Mouse (Mus musculus) gastrocnemius, postnatal 10 days (tissue): ENCODE data around the gene Zfp51. TPM values are rescaled to one million over a fixed set of nuclear protein-coding genes. Genes with fewer than 3 reads are reported as not detected.

ENCODE experiments used
- total RNA-seq, 2 experiments: library from RNA; stranded (reverse); gene quantifications; 2 replicates each; pipeline ENCODE4 v1.2.3; 2021

Gene Zfp51
- total RNA-seq, 2 experiments from 2014 or later: 4.0 to 4.5 TPM

Other genes with a start within 250 kb of the Zfp51 start
- gene Vmn1r234, start 224.3 kb upstream of the Zfp51 start, total RNA-seq: not detected
- not detected for gene Vmn1r235, start 194.0 kb upstream of the Zfp51 start, total RNA-seq
- gene Vmn1r236, start 167.4 kb upstream of the Zfp51 start, total RNA-seq: not detected
- not detected for gene Vmn1r237, start 138.5 kb upstream of the Zfp51 start, total RNA-seq
- gene Zfp677, start 66.6 kb upstream of the Zfp51 start, total RNA-seq: 1 to 10 TPM in 1 of 2 experiments, under 1 TPM in 1; 0.63 to 1.1 TPM
- under 1 TPM; 0.66 to 0.79 TPM for gene Zfp54, start 27.1 kb upstream of the Zfp51 start, total RNA-seq
- 1 to 10 TPM; 2.1 to 2.6 TPM for gene Zfp53, start 38.6 kb downstream of the Zfp51 start, total RNA-seq
- 1 to 10 TPM; 3.3 to 4.5 TPM for gene Zfp52, start 85.2 kb downstream of the Zfp51 start, total RNA-seq
- gene Zfp948, start 116.6 kb downstream of the Zfp51 start, total RNA-seq: 1 to 10 TPM; 4.6 to 6.2 TPM
- 1 to 10 TPM; 2.0 to 3.3 TPM for gene Zfp983, start 200.2 kb downstream of the Zfp51 start, total RNA-seq
- 1 to 10 TPM in 1 of 2 experiments, not detected in 1; 2.1 TPM for gene Gm10226, start 241.5 kb downstream of the Zfp51 start, total RNA-seq